Mouse (Mus musculus) spleen, adult 2 months (tissue): ENCODE data around the gene Xylt1.

Experiments
- CTCF ChIP-seq: fragments of 200-500 bp; IDR thresholded peaks from 2 replicates; pipeline ENCODE4 v1.5.1; 2011; ENCODE audit warnings: mild to moderate bottlenecking, inconsistent platforms; ENCODE audit not compliant: insufficient read depth, insufficient read length, insufficient replicate concordance; ENCODE audit errors: extremely low read depth
- POLR2A ChIP-seq: fragments of 200-500 bp; IDR thresholded peaks from 2 replicates; pipeline ENCODE4 v1.6.1; 2011; ENCODE audit warnings: low read depth, low read length, inconsistent platforms

DNA sequence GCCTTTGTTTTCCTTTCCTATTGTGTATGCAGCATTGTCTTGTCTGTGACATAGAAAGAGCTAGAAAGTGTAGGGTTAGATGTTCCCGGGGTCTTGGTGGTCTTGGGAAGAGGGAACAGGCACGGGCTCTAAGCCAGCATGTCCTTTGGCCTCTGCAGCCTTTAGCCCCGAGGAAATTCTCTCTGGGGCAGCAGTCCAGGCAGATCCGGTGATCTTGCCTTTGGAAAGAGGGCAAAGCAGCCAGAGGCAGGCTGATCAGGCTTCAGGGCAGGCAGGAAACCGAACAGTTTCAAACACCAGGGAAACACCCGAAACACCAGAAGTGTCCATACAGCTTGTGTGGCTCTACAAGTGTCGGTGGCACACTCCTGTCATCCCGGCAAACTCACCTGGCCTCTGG, 162.3 kb downstream of the Xylt1 start:
- TF ChIP-seq POLR2A = no peak
- TF ChIP-seq CTCF = no peak
